Mouse (Mus musculus): ENCODE measurements around the gene Selenoh. TPM values are rescaled to one million over a fixed set of nuclear protein-coding genes. Genes with fewer than 3 reads are reported as not detected.

Selenoh gene
- total and polyA plus RNA-seq, 3 experiments = 277 to 473 (median 428) TPM

DNA sequence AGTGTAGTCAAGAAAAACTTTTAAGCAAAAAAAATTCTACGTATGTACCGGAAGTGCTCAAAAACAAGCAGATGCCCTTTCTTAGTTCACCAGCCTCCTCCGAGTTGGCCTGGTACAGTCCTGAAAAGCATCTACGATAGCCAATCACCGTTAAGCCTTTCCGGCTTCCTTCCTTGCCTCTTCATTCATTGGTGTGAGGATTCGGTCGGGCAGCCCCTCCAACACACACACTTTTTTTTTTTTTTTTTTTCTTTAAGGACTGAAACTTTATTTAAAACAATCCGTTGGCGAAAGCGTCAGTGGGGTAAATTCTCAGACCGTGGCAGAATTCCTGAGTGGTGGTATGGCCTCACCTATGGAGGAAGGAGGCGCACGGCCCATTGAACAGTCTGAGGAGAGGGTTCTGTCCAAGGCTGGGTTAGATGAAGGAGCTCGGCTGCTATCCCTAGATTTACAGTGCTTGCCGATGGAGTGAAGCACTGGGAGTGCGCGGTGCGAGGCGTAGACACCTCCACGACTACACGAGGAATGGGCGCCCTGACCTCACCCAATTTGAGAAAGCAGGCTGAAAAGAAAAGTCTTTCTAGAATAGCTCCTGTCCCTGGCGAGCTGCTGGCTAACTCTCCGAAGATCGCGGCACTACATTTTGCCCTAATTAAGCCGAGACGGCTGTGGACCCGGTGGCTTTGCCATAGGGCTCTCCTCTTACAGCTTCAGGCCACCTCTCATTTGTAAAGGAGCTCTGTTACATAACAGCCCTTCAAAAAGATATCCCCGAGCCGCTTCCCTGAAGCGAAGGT lies 45.2 kb upstream of the Selenoh start:
- dilution Hi-C loops (cut with MboI; ENCODE audit: extremely low pct_ligation_motif_present, extremely low pct_unique_long_range_greater_than_20kb, low sequenced_read_pairs) = no loop called here

More for the DNA sequence above, 45.2 kb upstream of the Selenoh start:
- H3K9ac ChIP-seq (ENCODE audit: insufficient read depth, low read depth) = peak overlapping the region; percentile 81
- H3K27me3 ChIP-seq (replicated peaks) = no peaks in the 10 kb centered on the region
- peaks cover 25% of the 10 kb centered on the region for H3K79me2 ChIP-seq (replicated peaks; ENCODE audit: control insufficient read depth, extremely low read depth, insufficient read depth, poor library complexity, severe bottlenecking)
- no peaks in the 10 kb centered on the region for H3K9me3 ChIP-seq (replicated peaks; ENCODE audit: low read length)
- peak overlapping the region; percentile 99 for H3K27ac ChIP-seq (ENCODE audit: insufficient read depth, low read depth)
- in situ Hi-C loops (cut with MboI; ENCODE audit: low pct_ligation_motif_present, low pct_unique_long_range_greater_than_20kb, low sequenced_read_pairs) = no loop called here
- peak; percentile 95 for DNase-seq (ENCODE audit: extremely low read depth)
- TF ChIP-seq ZMIZ1 (IDR thresholded peaks at IDR 0.05; ENCODE audit: low read depth, low read length) (no peak), POLR2A (IDR thresholded peaks at IDR 0.05; ENCODE audit: low read depth, low read length) (peak; percentile 21; the same call in 1 of the 2 replicates), CTCF (conservative IDR thresholded peaks at IDR 0.05 in 1 of 2, IDR thresholded peaks at IDR 0.05 in 1 of 2; ENCODE audit: low read depth in 2 of 2, low read length in 2 of 2) (no peak), TCF12 (IDR thresholded peaks at IDR 0.05; ENCODE audit: low read depth, low read length) (peak; percentile 10; the same call in 1 of the 2 replicates), SMC3 (IDR thresholded peaks at IDR 0.05; ENCODE audit: low read depth, low read length) (no peak), MYC (IDR thresholded peaks at IDR 0.05; ENCODE audit: low read depth, low read length) (peak; percentile 65; the same call in 1 of the 2 replicates), NRF1 (IDR thresholded peaks at IDR 0.05; ENCODE audit: low read depth, low read length) (no peak), NELFE (IDR thresholded peaks at IDR 0.05; ENCODE audit: low read depth, low read length) (no peak; the same call in 1 of the 2 replicates), ETS1 (conservative IDR thresholded peaks at IDR 0.05; ENCODE audit: low read depth, low read length) (no peak; the same call in 1 of the 2 replicates), CHD1 (IDR thresholded peaks at IDR 0.05; ENCODE audit: low read depth, low read length) (peak; percentile 97), GABPA (IDR thresholded peaks at IDR 0.05; ENCODE audit: insufficient replicate concordance, low read depth, low read length) (no peak), USF1 (IDR thresholded peaks at IDR 0.05; ENCODE audit: low read depth, low read length) (no peak), BHLHE40 (IDR thresholded peaks at IDR 0.05; ENCODE audit: low read depth, low read length) (no peak), RAD21 (IDR thresholded peaks at IDR 0.05; ENCODE audit: low read depth, low read length) (no peak), ZC3H11A (IDR thresholded peaks at IDR 0.05; ENCODE audit: low read depth, low read length) (no peak), JUND (conservative IDR thresholded peaks at IDR 0.05; ENCODE audit: low read depth, low read length) (0 out of 2 replicates have a peak, but pooled peaks have one; percentile 11), CHD2 (IDR thresholded peaks at IDR 0.05; ENCODE audit: low read length) (peak; percentile 13; the same call in 1 of the 2 replicates), MEF2A (IDR thresholded peaks at IDR 0.05; ENCODE audit: borderline replicate concordance, low read depth, low read length) (peak; percentile 34), HCFC1 (IDR thresholded peaks at IDR 0.05; ENCODE audit: low read depth, low read length) (peak; percentile 84), JUN (IDR thresholded peaks at IDR 0.05; ENCODE audit: insufficient read depth, low read depth, low read length) (no peak), ELF1 (IDR thresholded peaks at IDR 0.05; ENCODE audit: low read depth, low read length) (peak; percentile 80), E2F4 (IDR thresholded peaks at IDR 0.05; ENCODE audit: insufficient replicate concordance, low read depth, low read length) (0 out of 2 replicates have a peak, but pooled peaks have one; percentile 16), ZNF384 (IDR thresholded peaks at IDR 0.05; ENCODE audit: low read depth, low read length) (peak; percentile 100), IRF4 (IDR thresholded peaks at IDR 0.05; ENCODE audit: low read depth, low read length) (peak; percentile 14; the same call in 1 of the 2 replicates), MAFK (IDR thresholded peaks at IDR 0.05; ENCODE audit: insufficient replicate concordance, low read length) (no peak), KAT2A (IDR thresholded peaks at IDR 0.05; ENCODE audit: insufficient replicate concordance, low read length) (peak; percentile 20; the same call in 1 of the 2 replicates), MAZ (IDR thresholded peaks at IDR 0.05; ENCODE audit: low read depth, low read length) (no peak; the same call in 1 of the 2 replicates), MAX (IDR thresholded peaks at IDR 0.05; ENCODE audit: low read length) (peak; percentile 54), MXI1 (IDR thresholded peaks at IDR 0.05; ENCODE audit: low read depth, low read length) (peak; percentile 40; the same call in 1 of the 2 replicates), SIN3A (IDR thresholded peaks at IDR 0.05; ENCODE audit: low read length) (peak; percentile 51), POLR2AphosphoS2 (IDR thresholded peaks at IDR 0.05; ENCODE audit: low read depth, low read length) (no peak), PAX5 (IDR thresholded peaks at IDR 0.05; ENCODE audit: low read length) (no peak), RCOR1 (conservative IDR thresholded peaks at IDR 0.05; ENCODE audit: low read depth, low read length) (no peak), ZKSCAN1 (IDR thresholded peaks at IDR 0.05; ENCODE audit: borderline replicate concordance, low read depth, low read length) (peak; percentile 55; the same call in 1 of the 2 replicates), UBTF (IDR thresholded peaks at IDR 0.05; ENCODE audit: low read depth, low read length) (peak; percentile 96; the same call in 1 of the 2 replicates), USF2 (conservative IDR thresholded peaks at IDR 0.05; ENCODE audit: low read depth, low read length) (no peak), TBP (conservative IDR thresholded peaks at IDR 0.05; ENCODE audit: low read depth, low read length) (peak; percentile 80)
- H3K36me3 ChIP-seq (replicated peaks in 1 of 2; ENCODE audit: control insufficient read depth in 1 of 2, insufficient read depth in 1 of 2, low read length in 1 of 2) = peaks cover 2 to 8% of the 10 kb centered on the region in 2 experiments
- peaks cover 0 to 22% of the 10 kb centered on the region in 2 experiments; a peak in 3 of 4 replicates for H3K4me1 ChIP-seq (ENCODE audit: control insufficient read depth in 1 of 2, insufficient read depth in 2 of 2)
- H3K4me2 ChIP-seq (ENCODE audit: insufficient read depth, low read depth, poor library complexity, severe bottlenecking) = peak overlapping the region; percentile 85
- H3K4me3 ChIP-seq (replicated peaks in 1 of 3; ENCODE audit: low read depth in 2 of 3, low read length in 2 of 3, poor library complexity in 1 of 3) = peak overlapping the region; percentile 76 to 90 (median 77)

Measured in CH12.LX (cell line).